ENCODE assay signal across 16 mouse cellular contexts in genomic region chr3:49886220-49886945, GRCm38 (mm10).
DNase-seq lines count a peak whose midpoint lies in the region; ATAC-seq and TF ChIP-seq lines count a peak whose summit lies in the region.
"Had no signal": no experiment of that assay in that cellular context is flagged by ENCODE, and none has a peak within 500 bp of the region (broad histone marks: within the 10 kb centered on the region; RNA-seq: fewer than 3 reads in every experiment).

No protein-coding gene starts in this region.

- H3K9me3 ChIP-seq in forebrain, embryonic 13.5 days (replicated peaks): no peaks in the 10 kb centered on the region
- no peaks in the 10 kb centered on the region for H3K9me3 ChIP-seq in hindbrain, embryonic 16.5 days (ENCODE audit: control insufficient read depth, low read length)
- no peaks in the 10 kb centered on the region for H3K9me3 ChIP-seq in midbrain, postnatal 0 days (ENCODE audit: low read length)
- H3K9me3 ChIP-seq: G1E; heart, embryonic 13.5 days had no signal

- WGBS in forebrain, embryonic 13.5 days: 12% methylated on average over 8 of the region's 8 CpGs
- 18% methylated on average over 8 of the region's 8 CpGs for whole genome bisulfite sequencing in hindbrain, embryonic 16.5 days
- 15% methylated on average over 8 of the region's 8 CpGs for WGBS in midbrain, postnatal 0 days

- ATAC-seq in forebrain, embryonic 13.5 days: peak; percentile 90
- ATAC-seq in hindbrain, embryonic 16.5 days: peak; percentile 88
- ATAC-seq in midbrain, postnatal 0 days (ENCODE audit: low FRiP score): no peak

- no peak overlapping the region for H3K4me3 ChIP-seq in forebrain, embryonic 13.5 days
- no peak overlapping the region for H3K4me3 ChIP-seq in hindbrain, embryonic 16.5 days (ENCODE audit: low read length)
- H3K4me3 ChIP-seq in midbrain, postnatal 0 days (ENCODE audit: low read depth, low read length): no peak overlapping the region
- H3K4me3 ChIP-seq: heart, embryonic 13.5 days had no signal

- no peaks in the 10 kb centered on the region for H3K27me3 ChIP-seq in forebrain, embryonic 13.5 days
- H3K27me3 ChIP-seq in hindbrain, embryonic 16.5 days (replicated peaks; ENCODE audit: control insufficient read depth, insufficient read depth, low read length): no peaks in the 10 kb centered on the region
- no peaks in the 10 kb centered on the region for H3K27me3 ChIP-seq in midbrain, postnatal 0 days (ENCODE audit: insufficient read depth, low read length)
- H3K27me3 ChIP-seq: heart, embryonic 13.5 days had no signal

- H3K36me3 ChIP-seq in forebrain, embryonic 13.5 days (ENCODE audit: poor library complexity, severe bottlenecking): no peaks in the 10 kb centered on the region
- no peaks in the 10 kb centered on the region for H3K36me3 ChIP-seq in hindbrain, embryonic 16.5 days (ENCODE audit: control insufficient read depth, insufficient read depth, low read length)
- H3K36me3 ChIP-seq in midbrain, postnatal 0 days (ENCODE audit: insufficient read depth, low read length): no peaks in the 10 kb centered on the region
- H3K36me3 ChIP-seq: G1E; heart, embryonic 13.5 days had no signal

- peak overlapping the region; percentile 20 for H3K4me2 ChIP-seq in forebrain, embryonic 13.5 days
- no peak overlapping the region for H3K4me2 ChIP-seq in hindbrain, embryonic 16.5 days (ENCODE audit: low read length)
- no peak overlapping the region for H3K4me2 ChIP-seq in midbrain, postnatal 0 days (ENCODE audit: low read depth, low read length, poor library complexity, severe bottlenecking)
- H3K4me2 ChIP-seq: heart, embryonic 13.5 days; lung, embryonic 14.5 days had no signal

- no peak overlapping the region for H3K27ac ChIP-seq in forebrain, embryonic 13.5 days
- H3K27ac ChIP-seq in hindbrain, embryonic 16.5 days (ENCODE audit: low read depth, low read length): no peak overlapping the region
- no peak overlapping the region for H3K27ac ChIP-seq in midbrain, postnatal 0 days (ENCODE audit: low read depth, low read length)
- H3K27ac ChIP-seq: heart, embryonic 13.5 days had no signal

- peaks cover 12% of the 10 kb centered on the region for H3K4me1 ChIP-seq in forebrain, embryonic 13.5 days
- no peaks in the 10 kb centered on the region; the same call in 1 of the 2 replicates for H3K4me1 ChIP-seq in hindbrain, embryonic 16.5 days (ENCODE audit: control insufficient read depth, insufficient read depth, low read depth, low read length)
- no peaks in the 10 kb centered on the region for H3K4me1 ChIP-seq in midbrain, postnatal 0 days (ENCODE audit: insufficient read depth, low read length)

- no peak overlapping the region for H3K9ac ChIP-seq in forebrain, embryonic 13.5 days
- H3K9ac ChIP-seq in hindbrain, embryonic 16.5 days (ENCODE audit: low read depth, low read length): no peak overlapping the region
- H3K9ac ChIP-seq in midbrain, postnatal 0 days (replicated peaks; ENCODE audit: low read length, poor library complexity, severe bottlenecking): no peak overlapping the region
- H3K9ac ChIP-seq: heart, embryonic 13.5 days; lung, embryonic 14.5 days had no signal

- DNase-seq in brain, adult 2 months (ENCODE audit: low read depth, low spot score): peak; percentile 4
- DNase-seq in midbrain, postnatal 0 days (ENCODE audit: low spot score): peak; percentile 51
- DNase-seq in liver: no peak
- no peak for DNase-seq in heart, adult 18-20 months
- DNase-seq in right cerebral cortex, postnatal 10 days (ENCODE audit: low spot score in 2 of 2): no peak
- DNase-seq in cerebellum, adult 11-12 months: no peak
- DNase-seq: adrenal gland, postnatal 36 days; cerebellum, adult 11 months; gastrocnemius, postnatal 10 days; kidney, adult 9 months; lung, embryonic 14.5 days; thymus, postnatal 14 days had no signal

- TF ChIP-seq CTCF in midbrain, postnatal 0 days (IDR thresholded peaks at IDR 0.05): no peak

Comparison
In these comparisons a context has a peak if more than half of its experiments do, and no peak if none do; other contexts are left out.
1. DNase-seq: peak in brain, adult 2 months (single experiment) and midbrain, postnatal 0 days (single experiment); none in liver (single experiment), heart, adult 18-20 months (0 of 2), right cerebral cortex, postnatal 10 days (0 of 2) and cerebellum, adult 11-12 months (single experiment).